11 mouse cellular contexts compared by ENCODE assay signal in the genomic region with DNA sequence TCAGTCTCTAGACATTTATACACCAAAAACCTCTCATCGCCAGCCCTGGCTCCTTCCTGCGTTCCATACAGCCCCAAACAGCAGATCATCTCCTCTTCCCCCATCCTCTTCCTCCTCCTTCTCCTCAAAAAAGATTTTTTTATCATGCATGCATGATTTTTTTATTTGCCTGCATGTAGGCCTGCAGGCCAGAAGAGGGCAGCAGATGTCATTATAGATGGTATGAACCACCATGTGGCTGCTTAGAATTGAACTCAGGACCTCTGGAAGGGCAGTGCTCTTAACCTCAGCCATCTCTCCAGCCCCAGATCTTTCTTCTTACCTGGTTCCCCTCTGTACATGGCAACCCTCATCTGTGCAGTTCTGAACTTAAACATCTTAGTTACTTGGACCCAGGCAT. TPM values are rescaled to one million over a fixed set of nuclear protein-coding genes. Genes with fewer than 3 reads are reported as not detected.
DNase-seq lines count a peak whose midpoint lies in the region; ATAC-seq and TF ChIP-seq lines count a peak whose summit lies in the region.
"Had no signal": no experiment of that assay in that cellular context is flagged by ENCODE, and none has a peak within 500 bp of the region (broad histone marks: within the 10 kb centered on the region; RNA-seq: fewer than 3 reads in every experiment).

No protein-coding gene starts in this region.

- DNase-seq in cerebellum, adult 2 months: peak in 1 of 2 experiments; percentile 27
- DNase-seq in cerebellum, adult 9-10 months: no peak
- DNase-seq in midbrain, embryonic 14.5 days: peak; percentile 64
- peak; percentile 58 for DNase-seq in thymus, postnatal 25 days
- DNase-seq in layer of hippocampus, adult 8-10 months (ENCODE audit: low spot score in 2 of 2): no peak
- no peak for DNase-seq in gastrocnemius, adult 8-10 months (ENCODE audit: low spot score in 2 of 2)

- no peaks in the 10 kb centered on the region for H3K9me3 ChIP-seq in midbrain, embryonic 14.5 days (ENCODE audit: control insufficient read depth, low read length)
- H3K9me3 ChIP-seq in midbrain, embryonic 15.5 days: no peaks in the 10 kb centered on the region
- H3K9me3 ChIP-seq in liver, embryonic 12.5 days (replicated peaks): no peaks in the 10 kb centered on the region
- H3K9me3 ChIP-seq: embryonic facial prominence, embryonic 13.5 days had no signal

- 91% methylated on average over 2 of the region's 2 CpGs for WGBS in cerebellum, adult 2 months
- WGBS in midbrain, embryonic 14.5 days: 98% methylated on average over 2 of the region's 2 CpGs
- 95% methylated on average over 2 of the region's 2 CpGs for WGBS in midbrain, embryonic 15.5 days
- 60% methylated on average over 2 of the region's 2 CpGs for WGBS in liver, embryonic 12.5 days (ENCODE audit: insufficient replicate concordance)

- H3K27me3 ChIP-seq in cerebellum, adult 2 months (ENCODE audit: control insufficient read depth, insufficient read depth, low read length): no peaks in the 10 kb centered on the region
- no peaks in the 10 kb centered on the region for H3K27me3 ChIP-seq in midbrain, embryonic 14.5 days (ENCODE audit: control insufficient read depth, insufficient read depth, low read length)
- H3K27me3 ChIP-seq in midbrain, embryonic 15.5 days (replicated peaks): no peaks in the 10 kb centered on the region
- H3K27me3 ChIP-seq in liver, embryonic 12.5 days (replicated peaks): no peaks in the 10 kb centered on the region
- H3K27me3 ChIP-seq: embryonic facial prominence, embryonic 13.5 days had no signal

- no peak overlapping the region for H3K9ac ChIP-seq in midbrain, embryonic 14.5 days (replicated peaks; ENCODE audit: low read length)
- no peak overlapping the region for H3K9ac ChIP-seq in midbrain, embryonic 15.5 days
- H3K9ac ChIP-seq in liver, embryonic 12.5 days: no peak overlapping the region
- H3K9ac ChIP-seq: embryonic facial prominence, embryonic 13.5 days had no signal

- H3K4me1 ChIP-seq in cerebellum, adult 2 months (ENCODE audit: control insufficient read depth, insufficient read depth, low read length): no peaks in the 10 kb centered on the region; the same call in 1 of the 2 replicates
- peaks cover 8% of the 10 kb centered on the region; the same call in 1 of the 2 replicates for H3K4me1 ChIP-seq in midbrain, embryonic 14.5 days (ENCODE audit: control insufficient read depth, insufficient read depth, low read length)
- H3K4me1 ChIP-seq in midbrain, embryonic 15.5 days: peaks cover 11% of the 10 kb centered on the region
- H3K4me1 ChIP-seq in liver, embryonic 12.5 days: peaks cover 40% of the 10 kb centered on the region

- no peak overlapping the region for H3K4me3 ChIP-seq in cerebellum, adult 2 months (replicated peaks; ENCODE audit: insufficient read depth, low read depth, low read length)
- H3K4me3 ChIP-seq in midbrain, embryonic 14.5 days (replicated peaks; ENCODE audit: low read depth, low read length): no peak overlapping the region
- no peak overlapping the region for H3K4me3 ChIP-seq in midbrain, embryonic 15.5 days
- H3K4me3 ChIP-seq in liver, embryonic 12.5 days: no peak overlapping the region

- no peak overlapping the region for H3K4me2 ChIP-seq in midbrain, embryonic 14.5 days (ENCODE audit: low read length)
- H3K4me2 ChIP-seq in midbrain, embryonic 15.5 days: no peak overlapping the region
- no peak overlapping the region for H3K4me2 ChIP-seq in liver, embryonic 12.5 days
- H3K4me2 ChIP-seq: embryonic facial prominence, embryonic 13.5 days had no signal

- peaks cover 27% of the 10 kb centered on the region for H3K36me3 ChIP-seq in midbrain, embryonic 14.5 days (ENCODE audit: control insufficient read depth, insufficient read depth, low read length)
- no peaks in the 10 kb centered on the region for H3K36me3 ChIP-seq in midbrain, embryonic 15.5 days (replicated peaks)
- peaks cover 39% of the 10 kb centered on the region for H3K36me3 ChIP-seq in liver, embryonic 12.5 days

- H3K27ac ChIP-seq in cerebellum, adult 2 months (ENCODE audit: insufficient read depth, low read length): no peak overlapping the region
- H3K27ac ChIP-seq in midbrain, embryonic 14.5 days (replicated peaks; ENCODE audit: low read depth, low read length): no peak overlapping the region
- no peak overlapping the region for H3K27ac ChIP-seq in midbrain, embryonic 15.5 days
- 0 out of 2 replicates have a peak overlapping the region, but pooled peaks have one; percentile 93 for H3K27ac ChIP-seq in liver, embryonic 12.5 days
- H3K27ac ChIP-seq: embryonic facial prominence, embryonic 13.5 days; macrophage had no signal

- peak; percentile 16; the same call in 1 of the 2 replicates for TF ChIP-seq CTCF in cerebellum, adult 2 months (IDR thresholded peaks at IDR 0.05; ENCODE audit: borderline replicate concordance, insufficient read depth, low read depth, low read length)

- TF ChIP-seq POLR2A in cerebellum, adult 2 months (IDR thresholded peaks at IDR 0.05; ENCODE audit: borderline replicate concordance, insufficient read depth, low read length): no peak

- ATAC-seq in midbrain, embryonic 14.5 days (ENCODE audit: low FRiP score, low TSS enrichment): no peak
- no peak for ATAC-seq in midbrain, embryonic 15.5 days (replicated peaks)
- ATAC-seq in liver, embryonic 12.5 days: no peak
- ATAC-seq: intestine, embryonic 16.5 days had no signal

RNA-seq across cellular contexts. Expression of gene Dctpp1, which starts 8.1 kb away (rescaled TPM):
- 23.8 and 25.6 TPM in 2 replicates for polyA plus RNA-seq in cerebellum, adult 2 months (2012; rRNA removed)
- 125 and 134 TPM in 2 replicates for polyA plus RNA-seq in midbrain, embryonic 14.5 days (2014; fragmentation: Nextera tagmentation; extraction: Ambion mirVana)
- polyA plus RNA-seq in midbrain, embryonic 15.5 days (2015; fragmentation: Nextera tagmentation; extraction: Ambion mirVana): 114 and 118 TPM in 2 replicates
- polyA plus RNA-seq in liver, embryonic 12.5 days (2016; fragmentation: Nextera tagmentation; extraction: Ambion mirVana): 163 and 167 TPM in 2 replicates
- 10 to 100 TPM; 16.8 to 21.7 (median 19.5) TPM for total RNA-seq in layer of hippocampus, adult 8-10 months (2022)
- 10 to 100 TPM; 31.3 to 38.3 (median 33.9) TPM for total RNA-seq in gastrocnemius, adult 8-10 months (2022)

RNA-seq across cellular contexts. Expression of gene Zfp771, which starts 8.3 kb away (rescaled TPM):
- polyA plus RNA-seq in cerebellum, adult 2 months (2012; rRNA removed): 88.7 and 95.4 TPM in 2 replicates
- polyA plus RNA-seq in midbrain, embryonic 14.5 days (2014; fragmentation: Nextera tagmentation; extraction: Ambion mirVana): 55.2 and 71.2 TPM in 2 replicates
- polyA plus RNA-seq in midbrain, embryonic 15.5 days (2015; fragmentation: Nextera tagmentation; extraction: Ambion mirVana): 72.0 and 73.1 TPM in 2 replicates
- 30.0 and 31.6 TPM in 2 replicates for polyA plus RNA-seq in liver, embryonic 12.5 days (2016; fragmentation: Nextera tagmentation; extraction: Ambion mirVana)
- total RNA-seq in layer of hippocampus, adult 8-10 months (2022): 10 to 100 TPM; 51.6 to 62.9 (median 58.3) TPM
- total RNA-seq in gastrocnemius, adult 8-10 months (2022): 10 to 100 TPM; 13.7 to 21.0 (median 18.3) TPM

RNA-seq across cellular contexts. Expression of gene Sept1, which starts 19.5 kb away (rescaled TPM):
- 11.3 and 12.5 TPM in 2 replicates for polyA plus RNA-seq in cerebellum, adult 2 months (2012; rRNA removed)
- 11.6 and 13.6 TPM in 2 replicates for polyA plus RNA-seq in midbrain, embryonic 14.5 days (2014; fragmentation: Nextera tagmentation; extraction: Ambion mirVana)
- 17.0 and 18.2 TPM in 2 replicates for polyA plus RNA-seq in midbrain, embryonic 15.5 days (2015; fragmentation: Nextera tagmentation; extraction: Ambion mirVana)
- polyA plus RNA-seq in liver, embryonic 12.5 days (2016; fragmentation: Nextera tagmentation; extraction: Ambion mirVana): 10.6 and 13.6 TPM in 2 replicates
- total RNA-seq in layer of hippocampus, adult 8-10 months (2022): 1 to 10 TPM; 2.4 to 7.9 (median 7.0) TPM
- total RNA-seq in gastrocnemius, adult 8-10 months (2022): 1 to 10 TPM; 1.0 to 2.8 (median 1.4) TPM

RNA-seq across cellular contexts. Expression of gene Zfp553, which starts 19.6 kb away (rescaled TPM):
- 16.6 and 17.6 TPM in 2 replicates for polyA plus RNA-seq in cerebellum, adult 2 months (2012; rRNA removed)
- 31.9 and 39.7 TPM in 2 replicates for polyA plus RNA-seq in midbrain, embryonic 14.5 days (2014; fragmentation: Nextera tagmentation; extraction: Ambion mirVana)
- 63.7 and 64.1 TPM in 2 replicates for polyA plus RNA-seq in midbrain, embryonic 15.5 days (2015; fragmentation: Nextera tagmentation; extraction: Ambion mirVana)
- polyA plus RNA-seq in liver, embryonic 12.5 days (2016; fragmentation: Nextera tagmentation; extraction: Ambion mirVana): 13.7 and 14.2 TPM in 2 replicates
- 10 to 100 TPM; 20.6 to 21.4 (median 20.9) TPM for total RNA-seq in layer of hippocampus, adult 8-10 months (2022)
- 1 to 10 TPM; 4.2 to 5.5 (median 4.8) TPM for total RNA-seq in gastrocnemius, adult 8-10 months (2022)

RNA-seq across cellular contexts. Expression of gene Sephs2, which starts 21.4 kb away (rescaled TPM):
- polyA plus RNA-seq in cerebellum, adult 2 months (2012; rRNA removed): 31.1 and 31.7 TPM in 2 replicates
- polyA plus RNA-seq in midbrain, embryonic 14.5 days (2014; fragmentation: Nextera tagmentation; extraction: Ambion mirVana): 77.6 and 78.4 TPM in 2 replicates
- 59.9 and 62.3 TPM in 2 replicates for polyA plus RNA-seq in midbrain, embryonic 15.5 days (2015; fragmentation: Nextera tagmentation; extraction: Ambion mirVana)
- polyA plus RNA-seq in liver, embryonic 12.5 days (2016; fragmentation: Nextera tagmentation; extraction: Ambion mirVana): 170 and 172 TPM in 2 replicates
- 10 to 100 TPM; 36.9 to 43.1 (median 40.0) TPM for total RNA-seq in layer of hippocampus, adult 8-10 months (2022)
- 10 to 100 TPM; 38.1 to 45.4 (median 41.6) TPM for total RNA-seq in gastrocnemius, adult 8-10 months (2022)

Comparison
In these comparisons a context has a peak if more than half of its experiments do, and no peak if none do; other contexts are left out.
1. DNase-seq: peak in midbrain, embryonic 14.5 days (single experiment) and thymus, postnatal 25 days (single experiment); none in cerebellum, adult 9-10 months (single experiment), layer of hippocampus, adult 8-10 months (0 of 2) and gastrocnemius, adult 8-10 months (0 of 2).